Comparison of ENCODE assay signal across 17 mouse cellular contexts in genomic region chr10:126634731-126635130, GRCm38 (mm10).
"Had no signal": no experiment of that assay in that cellular context is flagged by ENCODE, and none has a peak within 500 bp of the region (broad histone marks: within the 10 kb centered on the region; RNA-seq: fewer than 3 reads in every experiment).

No protein-coding gene starts in this region.

- H3K4me3 ChIP-seq: limb, embryonic 12.5 days; limb, embryonic 15.5 days; midbrain, embryonic 12.5 days; stomach, embryonic 15.5 days had no signal

- H3K36me3 ChIP-seq: limb, embryonic 12.5 days; limb, embryonic 15.5 days; midbrain, embryonic 12.5 days; stomach, embryonic 15.5 days had no signal

- H3K27ac ChIP-seq: limb, embryonic 12.5 days; limb, embryonic 15.5 days; liver, embryonic 14.5 days; macrophage; midbrain, embryonic 12.5 days; stomach, embryonic 15.5 days had no signal

- DNase-seq: kidney, postnatal 14 days; kidney, postnatal 4 days; left cerebral cortex, postnatal 4 days; liver, postnatal 0 days; lung, embryonic 14.5 days; right cerebral cortex, postnatal 25 days; spleen, adult 18-20 months; thymus, postnatal 25 days had no signal

- H3K4me1 ChIP-seq: limb, embryonic 12.5 days; limb, embryonic 15.5 days; stomach, embryonic 15.5 days had no signal

- ATAC-seq: liver, postnatal 0 days; lung, postnatal 0 days; midbrain, embryonic 16.5 days had no signal

- H3K27me3 ChIP-seq: limb, embryonic 12.5 days; limb, embryonic 15.5 days; midbrain, embryonic 12.5 days; stomach, embryonic 15.5 days had no signal

- H3K9ac ChIP-seq: limb, embryonic 12.5 days; limb, embryonic 15.5 days; liver, embryonic 14.5 days; liver, postnatal 0 days; lung, embryonic 14.5 days; midbrain, embryonic 12.5 days; stomach, embryonic 15.5 days had no signal

- H3K4me2 ChIP-seq: limb, embryonic 12.5 days; limb, embryonic 15.5 days; liver, embryonic 11.5 days; lung, embryonic 14.5 days; midbrain, embryonic 12.5 days; stomach, embryonic 15.5 days had no signal

- H3K9me3 ChIP-seq: limb, embryonic 15.5 days; midbrain, embryonic 12.5 days; stomach, embryonic 15.5 days had no signal
